Mouse (Mus musculus) cerebellum, adult 18-20 months (tissue): ENCODE data around the gene Ripor1.
"Not testable (repeated sequence)": the region's sequence is repeated elsewhere in the genome, so short reads cannot be mapped to it uniquely, and the experiment has no call there.

ENCODE experiments used
- DNase-seq, 2 experiments: peaks; one replicate each; pipeline ENCODE4 v3.0.0; 2021

The Ripor1 gene

GRCm38 (mm10) chr8:105604804-105605381 is at the start of gene Ripor1:
Gene Ripor1, plus strand, starts transcription at chr8:105605255.
- peak; percentile 71 to 82 for DNase-seq

- no peak for DNase-seq
Measured at GRCm38 (mm10) chr8:105562863-105563262, 42.2 kb upstream of the Ripor1 start.

GRCm38 (mm10) chr8:105563871-105564270 is 41.2 kb upstream of the Ripor1 start:
- no peak for DNase-seq

GRCm38 (mm10) chr8:105564573-105565229 is 40.4 kb upstream of the Ripor1 start:
- DNase-seq: not testable (repeated sequence)

GRCm38 (mm10) chr8:105565401-105565881 is 39.6 kb upstream of the Ripor1 start:
- DNase-seq: no peak

GRCm38 (mm10) chr8:105565952-105566702 is 38.9 kb upstream of the Ripor1 start, which contains the start of gene Atp6v0d1:
Gene Atp6v0d1, minus strand, starts transcription at chr8:105566047.
- DNase-seq: peak; percentile 99 to 100

- peak; percentile 32 to 43 for DNase-seq
Measured at GRCm38 (mm10) chr8:105566703-105567595, 38.1 kb upstream of the Ripor1 start.

- no peak for DNase-seq
Measured at GRCm38 (mm10) chr8:105571810-105572209, 33.2 kb upstream of the Ripor1 start.

- DNase-seq: peak in 1 of 2 experiments; percentile 14
Measured at GRCm38 (mm10) chr8:105573427-105573826, 31.6 kb upstream of the Ripor1 start.

- no peak for DNase-seq
Measured at GRCm38 (mm10) chr8:105574741-105575140, 30.3 kb upstream of the Ripor1 start.

GRCm38 (mm10) chr8:105575538-105575937 is 29.5 kb upstream of the Ripor1 start:
- peak in 1 of 2 experiments; percentile 18 for DNase-seq

- DNase-seq: no peak
Measured at GRCm38 (mm10) chr8:105579719-105580118, 25.3 kb upstream of the Ripor1 start.

- no peak for DNase-seq
Measured at GRCm38 (mm10) chr8:105592431-105592830, 12.6 kb upstream of the Ripor1 start.

GRCm38 (mm10) chr8:105593859-105594258 is 11.2 kb upstream of the Ripor1 start:
- DNase-seq: no peak

GRCm38 (mm10) chr8:105594451-105595242 is 10.4 kb upstream of the Ripor1 start:
- DNase-seq: no peak

GRCm38 (mm10) chr8:105596362-105597034 is 8.6 kb upstream of the Ripor1 start:
- DNase-seq: peak; percentile 65 to 73

GRCm38 (mm10) chr8:105598777-105599176 is 6.3 kb upstream of the Ripor1 start:
- no peak for DNase-seq

GRCm38 (mm10) chr8:105601301-105601700 is 3.8 kb upstream of the Ripor1 start:
- no peak for DNase-seq

GRCm38 (mm10) chr8:105602540-105602939 is 2.5 kb upstream of the Ripor1 start:
- DNase-seq: not testable (repeated sequence)

GRCm38 (mm10) chr8:105605491-105606188 is 585 bp downstream of the Ripor1 start:
- DNase-seq: peak; percentile 49 to 66
